Mouse (Mus musculus) midbrain, embryonic 10.5 days (tissue): Measurements from ENCODE around the gene Bzw2. TPM values are rescaled to one million over a fixed set of nuclear protein-coding genes. Genes with fewer than 3 reads are reported as not detected.

ENCODE experiments used
- DNase-seq: peaks from one replicate; pipeline ENCODE4 v3.0.0-alpha.2; 2017; ENCODE audit warnings: low spot score
- H3K27ac ChIP-seq: fragments of 300-500 bp; sonication (generic); replicated peaks from 2 replicates; pipeline ENCODE4 v1.5.1; 2016; ENCODE audit warnings: mild to moderate bottlenecking
- H3K27me3 ChIP-seq: fragments of 300-500 bp; sonication (generic); 2 replicates; pipeline ENCODE4 v1.6.1; 2016; ENCODE audit warnings: low read depth, mild to moderate bottlenecking; ENCODE audit not compliant: poor library complexity, severe bottlenecking
- H3K36me3 ChIP-seq: fragments of 300-500 bp; sonication (generic); 2 replicates; pipeline ENCODE4 v1.6.1; 2016; ENCODE audit warnings: mild to moderate bottlenecking, moderate library complexity
- H3K4me1 ChIP-seq: fragments of 300-500 bp; sonication (generic); 2 replicates; pipeline ENCODE4 v1.6.1; 2016
- H3K4me3 ChIP-seq: fragments of 300-500 bp; sonication (generic); 2 replicates; pipeline ENCODE4 v1.5.1; 2016; ENCODE audit warnings: mild to moderate bottlenecking, moderate library complexity
- H3K9me3 ChIP-seq: fragments of 300-500 bp; sonication (generic); replicated peaks from 2 replicates; pipeline ENCODE4 v1.6.1; 2016; ENCODE audit warnings: mild to moderate bottlenecking
- WGBS: fragments of 180-500 bp; shearing (Covaris S2); methylation state at CpG from one replicate; pipeline ENCODE4 v1.1.7; 2016; 5-methylcytosine and 5-hydroxymethylcytosine counted together
- polyA plus RNA-seq: library from polyadenylated mRNA; unstranded; fragments of >200 nt; fragmentation: Nextera tagmentation; extraction: Ambion mirVana; gene quantifications from 2 replicates; pipeline ENCODE4 v1.2.1, GENCODE M21; 2016

The Bzw2 gene
- polyA plus RNA-seq, 1 experiment from 2014 or later = 258 TPM

- H3K27me3 ChIP-seq = no peaks in the 10 kb centered on the region
- peak within 1 kb of the TSS; percentile 93 for H3K4me3 ChIP-seq
- 0% methylated on average over 42 of the region's 42 CpGs for WGBS
- no peaks in the 10 kb centered on the region for H3K9me3 ChIP-seq
- DNase-seq = peak; percentile 93
- peaks cover 30% of the 10 kb centered on the region for H3K4me1 ChIP-seq
- H3K27ac ChIP-seq = peak within 1 kb of the TSS; percentile 93
- peaks cover 9% of the 10 kb centered on the region for H3K36me3 ChIP-seq
Observed at GRCm38 (mm10) chr12:36156637-36157303, 1.1 kb downstream of the Bzw2 start, which contains the start of gene Ankmy2. TSS of gene Ankmy2 (plus strand) at chr12:36157114.

GRCm38 (mm10) chr12:36156101-36156636 lies 1.7 kb downstream of the Bzw2 start:
- WGBS = under 1% methylated on average over 31 of the region's 33 CpGs
- no peak for DNase-seq
- Histone ChIP-seq H3K27me3 (no peaks in the 10 kb centered on the region), H3K4me3 (peak overlapping the region; percentile 93), H3K27ac (peak overlapping the region; percentile 93), H3K36me3 (peaks cover 9% of the 10 kb centered on the region), H3K4me1 (peaks cover 30% of the 10 kb centered on the region), H3K9me3 (no peaks in the 10 kb centered on the region)

- H3K27ac ChIP-seq = peak overlapping the region; percentile 93
- H3K4me3 ChIP-seq = peak overlapping the region; percentile 93
Observed at GRCm38 (mm10) chr12:36155141-36155641, 2.7 kb downstream of the Bzw2 start.

GRCm38 (mm10) chr12:36150737-36151136 lies 7.1 kb downstream of the Bzw2 start:
- H3K4me1 ChIP-seq = peaks cover 18% of the 10 kb centered on the region
- H3K9me3 ChIP-seq = 0 out of 2 replicates have a peak, but pooled peaks cover 2% of the 10 kb centered on the region
- 94% methylated on average over 2 of the region's 2 CpGs for WGBS
- no peak overlapping the region for H3K27ac ChIP-seq
- no peaks in the 10 kb centered on the region for H3K27me3 ChIP-seq
- H3K36me3 ChIP-seq = peaks cover 26% of the 10 kb centered on the region
- H3K4me3 ChIP-seq = no peak overlapping the region
- no peak for DNase-seq

More at GRCm38 (mm10) chr12:36155141-36155641, 2.7 kb downstream of the Bzw2 start:
- Histone ChIP-seq H3K9me3 (no peaks in the 10 kb centered on the region), H3K27me3 (no peaks in the 10 kb centered on the region), H3K4me1 (peaks cover 30% of the 10 kb centered on the region), H3K36me3 (peaks cover 9% of the 10 kb centered on the region)
- peak; percentile 13 for DNase-seq
- 24% methylated on average over 8 of the region's 8 CpGs for WGBS

GRCm38 (mm10) chr12:36150265-36150664 lies 7.6 kb downstream of the Bzw2 start:
- Histone ChIP-seq H3K4me1 (peaks cover 13% of the 10 kb centered on the region), H3K27ac (no peak overlapping the region), H3K27me3 (no peaks in the 10 kb centered on the region), H3K36me3 (peaks cover 29% of the 10 kb centered on the region), H3K9me3 (0 out of 2 replicates have a peak, but pooled peaks cover 5% of the 10 kb centered on the region), H3K4me3 (no peak overlapping the region)
- WGBS = 94% methylated on average over 2 of the region's 2 CpGs
- DNase-seq = no peak

GRCm38 (mm10) chr12:36146230-36147011 lies 11.5 kb downstream of the Bzw2 start:
- Histone ChIP-seq H3K27me3 (no peaks in the 10 kb centered on the region), H3K36me3 (peaks cover 28% of the 10 kb centered on the region), H3K27ac (no peak overlapping the region), H3K9me3 (0 out of 2 replicates have a peak, but pooled peaks cover 5% of the 10 kb centered on the region), H3K4me1 (no peaks in the 10 kb centered on the region), H3K4me3 (no peak overlapping the region)
- no peak for DNase-seq
- WGBS = 92% methylated on average over 3 of the region's 3 CpGs

GRCm38 (mm10) chr12:36140401-36140800 lies 17.5 kb downstream of the Bzw2 start:
- 93% methylated on average over 6 of the region's 6 CpGs for WGBS
- no peaks in the 10 kb centered on the region for H3K4me1 ChIP-seq
- no peak overlapping the region for H3K4me3 ChIP-seq
- H3K9me3 ChIP-seq = no peaks in the 10 kb centered on the region
- no peak for DNase-seq
- H3K27ac ChIP-seq = no peak overlapping the region
- H3K36me3 ChIP-seq = peaks cover 54% of the 10 kb centered on the region
- H3K27me3 ChIP-seq = no peaks in the 10 kb centered on the region

GRCm38 (mm10) chr12:36137192-36137591 lies 20.7 kb downstream of the Bzw2 start:
- no peak overlapping the region for H3K27ac ChIP-seq
- peaks cover 78% of the 10 kb centered on the region for H3K36me3 ChIP-seq
- no peaks in the 10 kb centered on the region for H3K9me3 ChIP-seq
- no peak for DNase-seq
- no peaks in the 10 kb centered on the region for H3K4me1 ChIP-seq
- no peak overlapping the region for H3K4me3 ChIP-seq
- 87% methylated on average over 4 of the region's 4 CpGs for WGBS
- H3K27me3 ChIP-seq = no peaks in the 10 kb centered on the region

GRCm38 (mm10) chr12:36136285-36136684 lies 21.6 kb downstream of the Bzw2 start:
- WGBS = 93% methylated on average over 8 of the region's 8 CpGs

GRCm38 (mm10) chr12:36135409-36135808 lies 22.5 kb downstream of the Bzw2 start:
- no peaks in the 10 kb centered on the region for H3K4me1 ChIP-seq
- peaks cover 87% of the 10 kb centered on the region for H3K36me3 ChIP-seq
- H3K27ac ChIP-seq = no peak overlapping the region
- DNase-seq = no peak
- H3K27me3 ChIP-seq = no peaks in the 10 kb centered on the region
- no peaks in the 10 kb centered on the region for H3K9me3 ChIP-seq
- H3K4me3 ChIP-seq = no peak overlapping the region
- 87% methylated on average over 3 of the region's 3 CpGs for WGBS

More at GRCm38 (mm10) chr12:36136285-36136684, 21.6 kb downstream of the Bzw2 start:
- Histone ChIP-seq H3K36me3 (peaks cover 87% of the 10 kb centered on the region), H3K4me1 (no peaks in the 10 kb centered on the region), H3K4me3 (no peak overlapping the region), H3K27me3 (no peaks in the 10 kb centered on the region), H3K27ac (no peak overlapping the region), H3K9me3 (no peaks in the 10 kb centered on the region)
- no peak for DNase-seq

- peaks cover 88% of the 10 kb centered on the region for H3K36me3 ChIP-seq
- H3K4me3 ChIP-seq = no peak overlapping the region
- H3K27ac ChIP-seq = no peak overlapping the region
- no peaks in the 10 kb centered on the region for H3K27me3 ChIP-seq
- 92% methylated on average over 5 of the region's 5 CpGs for WGBS
- no peaks in the 10 kb centered on the region for H3K9me3 ChIP-seq
- DNase-seq = no peak
- no peaks in the 10 kb centered on the region for H3K4me1 ChIP-seq
Observed at GRCm38 (mm10) chr12:36134111-36134510, 23.8 kb downstream of the Bzw2 start.

- no peak for DNase-seq
- Histone ChIP-seq H3K9me3 (no peaks in the 10 kb centered on the region), H3K36me3 (peaks cover 88% of the 10 kb centered on the region), H3K4me3 (no peak overlapping the region), H3K4me1 (no peaks in the 10 kb centered on the region), H3K27me3 (no peaks in the 10 kb centered on the region), H3K27ac (no peak overlapping the region)
- WGBS = 94% methylated on average over 5 of the region's 5 CpGs
Observed at GRCm38 (mm10) chr12:36133547-36133946, 24.3 kb downstream of the Bzw2 start.
